Mouse (Mus musculus) megakaryocyte, embryonic 14.5 days (primary cell): Measurements from ENCODE around the gene Slc43a3. TPM values are rescaled to one million over a fixed set of nuclear protein-coding genes. Genes with fewer than 3 reads are reported as not detected.
"Not testable (repeated sequence)": the region's sequence is repeated elsewhere in the genome, so short reads cannot be mapped to it uniquely, and the experiment has no call there.

Experiments used
- H3K27me3 ChIP-seq: replicated peaks from 2 replicates; pipeline ENCODE3; 2012; ENCODE audit warnings: inconsistent platforms
- H3K36me3 ChIP-seq: replicated peaks from 2 replicates; pipeline ENCODE3; 2012; ENCODE audit warnings: low read length, inconsistent platforms, mixed read lengths
- H3K4me1 ChIP-seq: 2 replicates; pipeline ENCODE4 v1.6.1; 2012; ENCODE audit warnings: inconsistent platforms
- H3K4me3 ChIP-seq: replicated peaks from 2 replicates; pipeline ENCODE3; 2012; ENCODE audit warnings: moderate library complexity, mild to moderate bottlenecking, inconsistent platforms
- H3K9me3 ChIP-seq: 2 replicates; pipeline ENCODE4 v1.6.1; 2012; ENCODE audit warnings: inconsistent platforms
- FLI1 ChIP-seq: IDR thresholded peaks from 2 replicates; pipeline ENCODE4 v1.6.1; 2012; ENCODE audit warnings: low read length, inconsistent platforms, mixed read lengths
- GATA1 ChIP-seq: IDR thresholded peaks from 3 replicates; pipeline ENCODE4 v1.6.1; 2012; ENCODE audit warnings: mixed read lengths, low read length, inconsistent platforms, borderline replicate concordance
- polyA plus RNA-seq: library from polyadenylated mRNA; stranded (reverse); fragments of >175 nt; gene quantifications from 2 replicates; pipeline ENCODE4 v1.2.3, GENCODE M21; 2012; ENCODE audit warnings: low replicate concordance; ENCODE audit not compliant: insufficient read depth

Gene Slc43a3
- 4.4 and 9.1 TPM in 2 replicates for polyA plus RNA-seq

DNA sequence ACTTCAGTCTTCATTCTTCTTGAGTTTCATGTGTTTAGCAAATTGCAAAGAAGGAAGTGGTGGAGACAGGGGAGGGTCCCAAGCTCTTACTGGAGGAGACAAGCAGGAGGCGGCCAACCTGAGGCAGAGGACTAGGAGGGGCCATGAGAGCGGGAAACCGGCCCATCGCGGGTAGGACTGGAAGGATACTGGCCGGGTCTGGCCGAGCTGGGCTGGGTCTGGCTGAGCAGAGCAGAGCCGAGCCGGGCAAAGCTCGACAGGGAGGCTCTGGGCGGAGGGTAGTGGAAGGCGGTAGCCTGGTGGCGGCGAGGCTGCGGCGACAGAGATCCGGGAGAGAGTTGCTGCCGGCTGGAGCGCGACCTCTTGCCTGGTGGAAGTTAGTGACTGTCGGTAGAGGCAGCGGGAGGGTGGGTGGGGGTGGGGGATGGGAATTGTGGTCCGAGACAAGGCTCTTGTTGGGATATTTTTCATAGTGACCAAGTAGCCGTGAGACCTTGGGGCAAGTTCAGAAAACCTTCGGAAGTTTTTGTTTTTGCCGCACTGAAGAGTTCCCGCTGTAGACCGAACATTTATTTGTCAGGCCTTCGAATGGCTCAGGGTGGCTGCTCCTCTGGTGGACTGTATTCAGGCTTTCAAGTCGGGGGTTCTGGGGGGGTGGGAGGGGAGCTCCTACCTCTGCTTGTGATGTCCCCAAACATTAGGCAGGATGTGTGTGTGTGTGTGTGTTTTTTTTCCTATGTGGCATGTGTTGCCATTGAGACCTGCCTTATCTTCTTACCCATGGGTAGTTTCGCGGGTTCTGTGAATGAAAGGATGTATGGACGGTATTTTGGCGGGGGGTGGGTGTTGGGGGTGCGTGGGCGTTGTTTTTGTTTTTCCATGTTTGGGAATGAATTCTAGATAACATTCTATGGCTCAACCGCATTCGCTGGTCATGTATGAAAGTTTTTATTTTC, at the start of gene Slc43a3:
Gene Slc43a3 (plus strand): TSS at position 106 of the 956 bp plus-strand sequence.
- peak within 1 kb of the TSS; percentile 92 for H3K4me3 ChIP-seq
- peaks cover 10% of the 10 kb centered on the region; the same call in 1 of the 2 replicates for H3K9me3 ChIP-seq
- no peaks in the 10 kb centered on the region for H3K27me3 ChIP-seq
- TF ChIP-seq FLI1 (no peak), GATA1 (no peak)
- H3K36me3 ChIP-seq, result peaks cover 22% of the 10 kb centered on the region
- peaks cover 38% of the 10 kb centered on the region for H3K4me1 ChIP-seq

DNA sequence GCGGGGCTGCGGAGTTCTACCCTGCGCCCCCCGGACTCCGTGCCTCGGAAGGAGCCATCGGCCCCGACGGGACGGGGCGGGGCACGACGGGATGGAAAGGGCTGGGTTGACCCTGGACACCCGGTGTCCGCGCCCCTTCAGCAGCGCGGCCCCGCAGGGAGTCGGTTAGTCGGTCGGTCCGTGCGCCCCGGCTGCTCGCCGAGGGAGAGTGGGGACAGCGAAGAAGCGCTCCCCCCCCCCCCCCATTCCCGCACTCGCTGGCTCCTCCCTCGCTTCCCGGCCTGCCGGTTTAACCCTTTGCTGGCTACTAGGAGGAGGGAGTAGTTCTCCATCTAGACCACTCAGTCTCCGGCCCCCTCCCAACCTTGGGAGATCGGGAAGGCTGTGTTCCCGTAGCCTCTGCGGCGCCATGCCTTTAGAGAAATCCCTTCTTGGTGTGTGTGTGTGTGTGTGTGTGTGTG, 49.5 kb upstream of the Slc43a3 start:
- Histone ChIP-seq H3K36me3 (no peaks in the 10 kb centered on the region), H3K27me3 (peaks cover 93% of the 10 kb centered on the region), H3K9me3 (no peaks in the 10 kb centered on the region), H3K4me3 (peak overlapping the region; percentile 89), H3K4me1 (peaks cover 55% of the 10 kb centered on the region)
- TF ChIP-seq FLI1, result no peak
- TF ChIP-seq GATA1, result no peak

DNA sequence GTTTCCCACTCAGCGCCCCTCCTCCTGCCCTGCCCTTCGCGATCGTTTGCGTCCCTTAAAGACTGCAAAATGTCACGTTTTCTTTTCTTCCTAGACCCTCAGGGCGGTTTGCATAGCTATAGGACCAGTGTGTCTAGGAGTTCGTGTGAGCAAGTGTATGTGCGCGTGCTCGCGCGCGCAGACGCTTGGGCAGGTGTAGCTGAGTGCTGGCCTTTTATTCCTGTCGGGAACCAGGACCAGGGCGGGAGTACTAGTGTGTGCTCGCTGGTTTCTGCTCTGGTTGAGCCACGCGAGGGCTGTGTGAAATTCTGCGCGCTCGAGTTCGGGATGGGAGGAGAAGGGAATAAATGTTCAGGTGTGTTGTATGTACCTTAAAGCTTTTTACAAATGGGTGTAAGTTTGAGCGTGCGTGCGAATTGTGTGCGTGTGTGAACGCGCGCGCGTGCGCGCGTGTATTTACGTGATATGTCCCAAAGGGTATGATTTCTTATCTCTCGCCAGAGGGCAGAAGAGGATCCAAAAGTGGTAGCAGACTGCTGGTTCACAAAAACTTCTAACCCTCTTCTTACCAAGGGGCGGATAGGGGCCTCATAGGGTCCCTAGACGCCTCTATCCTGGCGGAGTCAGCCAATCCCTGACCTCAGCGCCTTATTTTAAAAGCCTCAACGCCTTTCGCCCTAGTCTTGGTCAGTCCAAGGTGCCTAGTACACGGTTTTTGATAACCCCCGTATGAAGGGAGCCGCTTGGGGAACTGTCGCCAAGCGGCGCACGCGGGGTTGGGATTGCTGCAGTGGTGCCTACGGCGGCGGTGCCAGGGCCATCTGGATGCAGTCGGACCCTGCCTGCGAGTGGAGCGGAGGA, 48.7 kb upstream of the Slc43a3 start:
- H3K4me3 ChIP-seq, result peak overlapping the region; percentile 89

DNA sequence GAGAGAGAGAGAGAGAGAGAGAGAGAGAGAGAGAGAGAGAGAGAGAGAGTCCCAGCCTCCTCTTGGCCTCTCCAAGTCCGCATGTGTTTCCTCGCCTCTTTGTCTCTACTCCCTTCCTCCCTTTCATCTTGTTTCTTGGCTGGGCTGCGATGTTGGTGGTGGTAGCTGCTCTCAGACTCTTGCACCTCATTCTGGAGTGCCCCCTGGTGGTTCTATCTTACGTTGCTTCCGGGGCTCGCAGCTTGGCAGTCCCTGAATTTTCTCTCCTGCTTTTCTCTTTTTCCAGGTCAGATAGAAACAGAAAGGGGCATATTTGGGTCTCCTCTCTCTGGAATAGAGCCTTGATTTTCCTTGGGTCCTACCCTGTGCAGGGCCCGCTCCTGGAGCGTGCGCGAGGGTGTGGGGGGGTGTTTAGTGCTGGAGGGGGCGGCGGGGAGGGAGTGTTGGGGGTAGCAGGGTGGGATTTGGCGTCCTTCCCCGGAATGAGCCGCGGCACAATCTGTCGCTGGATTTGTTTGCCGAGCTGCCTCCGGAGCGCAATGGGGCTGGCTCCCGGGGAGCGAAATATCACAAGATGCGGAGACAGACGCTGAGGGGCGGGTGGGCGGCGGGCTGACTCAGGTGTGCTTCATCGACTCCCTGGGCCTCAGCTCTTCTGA, 47.6 kb upstream of the Slc43a3 start:
- no peaks in the 10 kb centered on the region for H3K36me3 ChIP-seq
- H3K4me1 ChIP-seq, result peaks cover 39% of the 10 kb centered on the region
- TF ChIP-seq GATA1, result no peak
- TF ChIP-seq FLI1, result no peak
- H3K4me3 ChIP-seq, result peak overlapping the region; percentile 88
- H3K27me3 ChIP-seq, result peaks cover 94% of the 10 kb centered on the region
- H3K9me3 ChIP-seq, result no peaks in the 10 kb centered on the region

More for the DNA sequence above, 48.7 kb upstream of the Slc43a3 start:
- peaks cover 51% of the 10 kb centered on the region for H3K4me1 ChIP-seq
- H3K9me3 ChIP-seq, result no peaks in the 10 kb centered on the region
- TF ChIP-seq FLI1 (no peak), GATA1 (no peak)
- no peaks in the 10 kb centered on the region for H3K36me3 ChIP-seq
- peaks cover 94% of the 10 kb centered on the region for H3K27me3 ChIP-seq

DNA sequence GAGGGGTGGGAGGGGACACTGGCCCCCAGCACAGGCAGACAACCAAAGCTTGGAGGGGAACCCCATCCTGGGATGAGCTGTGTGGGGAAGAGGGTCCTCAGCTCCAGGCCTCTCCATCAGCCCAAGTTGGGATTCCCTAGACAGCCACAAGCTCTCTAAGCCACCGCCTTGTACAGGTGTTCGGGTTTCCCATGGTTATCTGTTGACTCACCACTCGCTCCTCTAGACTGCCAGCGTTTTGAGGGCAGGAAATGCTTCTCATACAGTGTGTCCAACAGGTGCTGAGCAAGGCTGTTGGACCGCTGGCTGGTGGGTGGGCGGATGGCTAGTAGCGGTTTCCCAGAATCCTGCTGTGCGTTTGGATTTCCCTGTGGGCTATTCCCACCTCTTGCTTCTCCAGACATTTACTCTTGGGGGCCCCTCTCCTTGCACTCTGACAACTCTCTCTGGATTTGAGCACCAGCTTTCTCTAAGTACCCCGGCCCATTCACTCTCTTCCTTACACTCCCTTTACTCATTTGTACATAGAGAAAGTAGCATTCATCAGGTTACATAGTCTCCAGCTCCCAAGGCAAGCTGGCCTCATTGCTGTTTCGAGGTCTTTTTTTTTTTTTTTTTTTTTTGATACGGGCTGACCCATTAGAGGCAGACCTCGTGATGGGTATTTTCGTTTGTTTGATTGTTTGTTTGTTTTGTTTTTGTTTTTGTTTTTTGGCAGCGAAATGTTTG, 46.9 kb upstream of the Slc43a3 start:
- TF ChIP-seq FLI1 (no peak), GATA1 (no peak)
- H3K36me3 ChIP-seq, result no peaks in the 10 kb centered on the region
- peaks cover 39% of the 10 kb centered on the region for H3K4me1 ChIP-seq
- peak overlapping the region; percentile 88 for H3K4me3 ChIP-seq
- H3K9me3 ChIP-seq, result no peaks in the 10 kb centered on the region
- H3K27me3 ChIP-seq, result peaks cover 88% of the 10 kb centered on the region

DNA sequence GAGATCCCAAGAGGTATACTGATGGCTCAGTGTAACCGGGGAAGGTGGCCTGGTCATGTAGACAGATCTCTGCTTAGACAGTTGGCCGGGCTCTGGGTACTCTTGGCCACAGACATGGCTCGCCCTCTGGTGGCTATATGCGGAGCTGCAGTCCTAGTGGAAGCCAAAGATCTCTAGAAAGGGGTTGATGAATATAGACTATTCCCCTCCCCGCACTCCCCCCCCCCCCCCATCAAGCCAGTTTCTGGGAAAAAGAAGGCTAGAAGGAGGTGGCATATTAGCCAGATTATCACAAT, 46.4 kb upstream of the Slc43a3 start:
- TF ChIP-seq FLI1, result no peak
- no peak for TF ChIP-seq GATA1
- Histone ChIP-seq H3K27me3 (peaks cover 87% of the 10 kb centered on the region), H3K36me3 (no peaks in the 10 kb centered on the region), H3K9me3 (no peaks in the 10 kb centered on the region), H3K4me3 (no peak overlapping the region), H3K4me1 (peaks cover 39% of the 10 kb centered on the region)

DNA sequence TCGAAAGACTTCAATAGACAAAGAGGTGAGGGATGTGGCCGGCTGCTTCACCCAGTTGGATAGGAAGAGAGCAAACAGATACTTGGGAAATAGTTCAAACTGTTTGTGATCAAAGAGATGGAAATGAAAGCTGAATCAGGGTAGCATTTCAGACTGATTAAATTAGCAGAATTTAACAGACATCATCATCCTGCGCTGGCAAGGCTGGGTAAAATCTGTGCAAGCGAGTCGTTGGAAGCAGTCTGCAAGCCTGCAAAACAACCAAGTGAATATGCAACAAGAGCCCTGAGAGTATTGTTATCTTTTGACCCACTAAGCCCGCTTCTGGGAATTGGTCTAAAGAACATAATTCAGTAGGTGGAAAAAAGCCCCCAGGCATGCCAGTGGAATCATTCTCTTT, 43.0 kb upstream of the Slc43a3 start:
- TF ChIP-seq GATA1 (no peak), FLI1 (no peak)
- Histone ChIP-seq H3K9me3 (no peaks in the 10 kb centered on the region), H3K4me3 (no peak overlapping the region), H3K36me3 (no peaks in the 10 kb centered on the region), H3K27me3 (peaks cover 59% of the 10 kb centered on the region), H3K4me1 (peaks cover 13% of the 10 kb centered on the region)

DNA sequence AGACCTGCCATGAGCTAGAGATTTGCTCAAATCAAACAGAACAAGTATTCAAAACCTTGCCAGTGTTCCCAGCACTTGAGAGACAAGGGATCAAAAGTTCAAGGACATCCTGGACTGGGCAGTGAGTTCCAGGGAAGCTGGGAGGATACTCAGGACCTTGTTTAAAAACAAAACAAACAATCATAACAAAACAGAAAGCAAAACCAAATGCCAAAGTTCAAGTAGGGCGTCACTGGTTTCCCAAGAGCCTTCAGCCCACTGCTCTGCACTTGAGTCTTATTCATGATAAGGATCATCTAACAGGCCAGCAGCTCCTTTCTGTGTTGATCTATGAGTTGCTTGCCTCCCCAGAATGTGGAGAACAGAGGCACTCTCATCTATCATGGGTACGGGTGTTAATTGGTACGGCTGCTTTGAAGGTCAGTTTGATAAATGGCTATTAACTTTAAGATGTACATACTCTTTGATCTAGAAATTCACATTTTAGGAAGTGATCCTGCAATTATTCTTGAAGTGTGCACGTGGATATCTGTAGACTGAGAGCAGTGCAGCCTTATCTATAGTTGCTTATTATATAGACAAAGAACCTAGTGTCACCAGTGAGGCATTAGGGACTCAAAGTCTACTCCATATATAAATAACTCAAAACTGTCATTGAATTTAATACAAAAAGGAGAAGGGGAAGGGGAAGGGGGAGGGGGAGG, 40.7 kb upstream of the Slc43a3 start:
- TF ChIP-seq FLI1 (no peak), GATA1 (no peak)
- H3K27me3 ChIP-seq, result peaks cover 42% of the 10 kb centered on the region
- H3K4me1 ChIP-seq, result no peaks in the 10 kb centered on the region
- H3K9me3 ChIP-seq, result no peaks in the 10 kb centered on the region
- no peaks in the 10 kb centered on the region for H3K36me3 ChIP-seq
- H3K4me3 ChIP-seq, result peak overlapping the region; percentile 12

DNA sequence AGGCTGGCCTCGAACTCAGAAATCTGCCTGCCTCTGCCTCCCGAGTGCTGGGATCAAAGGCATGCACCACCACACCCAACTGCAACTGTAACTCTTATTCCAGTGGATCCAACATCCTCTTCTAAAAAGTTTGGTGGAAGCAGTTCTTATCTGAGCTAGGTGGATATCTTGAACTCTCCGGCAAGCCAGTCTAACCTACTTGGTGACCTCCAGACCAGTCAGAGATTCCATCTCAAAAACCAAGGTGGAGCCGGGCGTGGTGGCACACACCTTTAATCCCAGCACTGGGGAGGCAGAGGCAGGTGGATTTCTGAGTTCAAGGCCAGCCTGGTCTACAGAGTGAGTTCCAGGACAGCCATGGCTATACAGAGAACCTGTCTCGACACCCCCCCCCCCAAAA, 39.7 kb upstream of the Slc43a3 start:
- H3K4me1 ChIP-seq, H3K4me3 ChIP-seq: not testable (repeated sequence)

More for the DNA sequence above, 39.7 kb upstream of the Slc43a3 start:
- not testable (repeated sequence) for H3K36me3 ChIP-seq, H3K9me3 ChIP-seq
- peaks cover 32% of the 10 kb centered on the region for H3K27me3 ChIP-seq
